Mouse (Mus musculus): Measurements from ENCODE around the gene Cpt1a.

Cpt1a gene

DNA sequence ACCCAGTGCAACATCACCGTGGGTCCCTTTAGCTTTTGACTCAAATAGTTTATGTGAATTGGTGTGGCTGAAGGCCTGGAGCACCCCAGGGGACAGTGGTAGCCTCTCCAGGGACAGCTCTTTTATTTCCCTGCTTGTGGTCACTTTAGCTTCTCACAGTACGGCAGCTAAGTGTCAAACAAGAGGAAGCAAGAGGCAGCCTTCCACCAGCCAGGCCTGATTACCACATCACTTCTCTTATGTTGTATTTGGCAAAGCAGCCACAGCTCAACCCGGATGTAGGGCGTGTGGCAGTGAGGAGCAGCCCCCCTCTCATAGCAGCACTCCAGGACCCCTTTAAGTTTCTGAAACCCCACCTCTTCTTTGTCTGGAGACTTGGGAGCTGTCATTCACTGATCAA is 100.8 kb downstream of the Cpt1a start:
- no peak for DNase-seq (ENCODE audit: low read depth in 2 of 2, low spot score in 2 of 2)

DNA sequence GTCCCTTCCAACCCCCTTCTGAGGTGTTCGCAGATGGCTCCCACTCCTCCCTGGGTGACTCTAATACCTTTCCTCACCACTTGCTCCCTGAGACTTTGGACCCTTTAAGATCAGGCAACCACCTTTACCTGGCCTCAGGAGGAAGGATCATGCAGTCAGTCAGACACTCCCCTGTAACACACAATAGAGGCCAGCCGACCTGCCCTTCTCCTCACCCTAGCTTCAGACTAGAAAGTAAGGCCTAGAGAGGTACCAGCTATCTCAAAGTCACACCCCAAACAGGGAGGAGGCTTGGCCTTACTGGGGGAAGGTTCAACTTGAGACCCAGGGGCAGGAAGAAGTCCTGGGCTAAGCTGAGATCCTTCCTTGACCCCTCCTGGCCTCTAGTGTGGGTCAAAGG is 102.1 kb downstream of the Cpt1a start:
- no peak for DNase-seq (ENCODE audit: low read depth in 2 of 2, low spot score in 2 of 2)

DNA sequence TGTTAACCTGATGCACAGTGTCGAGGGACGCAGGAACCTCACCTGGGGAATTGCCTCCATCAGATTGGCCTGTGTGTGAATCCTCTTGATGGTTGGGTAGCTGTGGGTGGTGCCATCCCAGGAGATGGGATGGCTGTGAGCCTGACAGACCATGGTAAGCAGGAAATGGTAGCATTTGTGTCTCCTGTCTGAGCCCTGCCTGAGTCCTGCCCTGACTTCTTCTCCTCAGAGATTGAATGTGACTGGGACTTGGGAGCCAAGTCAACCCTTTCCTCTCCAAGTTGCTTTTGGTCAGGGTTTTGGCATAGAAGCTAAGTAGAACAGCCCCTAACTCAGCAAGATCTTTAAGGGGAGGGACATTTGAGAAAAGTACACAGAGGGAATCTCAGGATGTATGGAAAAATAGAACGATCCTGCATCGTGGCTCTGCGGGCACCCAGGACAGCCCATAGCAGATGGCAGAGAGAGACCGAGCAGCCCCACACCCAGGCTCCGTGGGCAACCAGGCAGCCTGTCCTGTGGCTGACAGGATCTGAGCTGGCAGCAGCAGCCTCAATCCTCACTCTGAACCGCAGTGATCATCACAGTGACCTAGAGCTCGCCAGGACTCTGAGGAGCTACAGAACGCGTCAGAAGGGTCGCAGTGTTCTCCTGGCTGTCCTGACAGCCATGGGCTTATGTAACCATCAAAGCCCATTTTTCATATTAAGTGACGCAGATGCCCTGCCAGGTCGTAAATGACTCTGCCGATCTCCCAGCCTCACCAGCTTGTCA is 106.1 kb downstream of the Cpt1a start:
- no peak for DNase-seq (ENCODE audit: low read depth in 2 of 2, low spot score in 2 of 2)

DNA sequence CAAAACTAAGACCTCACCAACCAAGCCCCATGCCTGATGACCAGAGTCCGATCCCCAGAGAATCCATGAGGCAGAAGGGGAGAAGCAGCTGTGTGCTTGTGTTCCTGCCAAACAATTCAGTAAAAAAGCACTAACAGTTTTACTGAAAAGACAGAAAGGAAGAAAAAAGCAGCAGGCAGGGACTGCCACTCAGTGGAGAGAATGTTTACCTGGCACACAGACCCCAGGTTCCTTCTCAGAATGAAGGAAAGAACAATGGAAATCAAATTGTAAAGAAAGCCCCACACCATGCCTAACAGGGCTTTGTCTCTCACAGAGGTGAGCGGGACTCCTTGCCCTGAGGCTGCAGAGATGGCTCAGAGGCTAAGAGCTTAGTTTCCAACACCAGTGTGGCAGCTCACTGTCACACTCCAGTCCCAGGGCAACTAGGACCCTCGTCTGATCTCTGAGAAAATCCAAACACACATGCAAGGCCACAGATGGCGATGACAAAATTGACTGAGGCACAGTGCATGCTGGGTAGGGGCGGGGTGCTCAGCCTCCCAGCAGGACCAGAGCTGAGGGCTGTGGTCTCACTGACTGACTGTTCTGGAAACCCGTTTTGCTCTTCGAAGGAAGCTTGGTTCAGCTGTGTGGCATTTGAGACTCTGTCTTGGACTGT is 107.2 kb downstream of the Cpt1a start:
- DNase-seq (ENCODE audit: low read depth in 2 of 2, low spot score in 2 of 2), result no peak

DNA sequence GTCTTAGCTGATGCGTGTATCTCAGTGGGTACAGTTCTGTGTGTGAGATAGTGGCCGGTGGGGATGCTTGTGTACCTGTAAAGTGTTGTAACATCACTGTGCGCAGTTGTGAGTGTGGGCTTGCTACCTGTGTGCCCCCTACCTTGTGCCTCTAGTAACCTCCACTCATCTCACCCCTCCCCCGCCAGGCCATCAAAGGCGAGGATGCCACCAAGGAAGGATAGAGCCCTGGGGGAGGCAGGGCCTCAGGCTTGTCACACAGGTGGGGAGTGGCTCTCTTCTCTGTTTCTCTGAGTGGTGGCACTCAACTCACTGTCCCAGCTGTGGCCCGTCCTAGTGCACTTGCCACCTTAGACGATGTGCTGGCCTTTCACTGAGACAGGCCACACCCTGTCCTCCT is 108.9 kb downstream of the Cpt1a start:
- DNase-seq (ENCODE audit: low read depth in 2 of 2, low spot score in 2 of 2), result no peak

DNA sequence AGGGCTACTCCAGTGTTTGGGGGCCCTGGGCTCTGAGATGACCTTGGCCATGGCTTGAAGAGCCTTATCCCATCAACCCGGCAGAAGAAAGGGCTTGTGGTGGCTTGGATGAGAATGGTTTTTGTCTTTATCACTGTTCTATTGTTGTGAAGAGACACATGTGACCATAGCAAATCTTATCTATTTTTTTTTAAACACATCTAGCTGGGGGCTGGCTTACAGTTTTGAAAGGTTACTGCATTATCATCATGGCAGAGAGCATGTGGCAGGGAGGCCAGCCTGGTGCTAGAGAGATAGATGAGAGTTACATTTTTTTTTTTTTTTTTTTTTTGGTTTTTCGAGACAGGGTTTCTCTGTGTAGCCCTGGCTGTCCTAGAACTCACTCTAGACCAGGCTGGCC is 109.8 kb downstream of the Cpt1a start:
- no peak for DNase-seq (ENCODE audit: low read depth in 2 of 2, low spot score in 2 of 2)

DNA sequence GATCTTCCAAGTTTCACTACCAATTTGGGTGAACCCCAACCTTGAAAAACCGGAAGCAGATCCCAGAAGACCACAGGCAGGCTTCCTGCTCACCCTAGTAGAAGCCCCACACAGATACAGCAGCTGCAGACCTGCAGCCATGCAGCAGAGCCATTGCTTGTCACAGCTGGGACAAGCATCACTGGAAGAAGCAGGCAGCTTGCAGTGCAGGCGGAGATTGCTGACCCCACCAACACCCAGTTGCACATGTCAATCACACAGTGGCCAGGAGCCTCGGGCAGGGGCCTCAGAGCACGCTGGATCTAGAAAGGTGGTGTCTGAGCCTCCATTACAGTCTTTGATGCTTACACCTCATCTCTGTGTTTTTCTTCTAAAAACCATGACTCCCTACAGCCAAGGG is 112.0 kb downstream of the Cpt1a start:
- DNase-seq (ENCODE audit: low read depth in 2 of 2, low spot score in 2 of 2), result no peak

DNA sequence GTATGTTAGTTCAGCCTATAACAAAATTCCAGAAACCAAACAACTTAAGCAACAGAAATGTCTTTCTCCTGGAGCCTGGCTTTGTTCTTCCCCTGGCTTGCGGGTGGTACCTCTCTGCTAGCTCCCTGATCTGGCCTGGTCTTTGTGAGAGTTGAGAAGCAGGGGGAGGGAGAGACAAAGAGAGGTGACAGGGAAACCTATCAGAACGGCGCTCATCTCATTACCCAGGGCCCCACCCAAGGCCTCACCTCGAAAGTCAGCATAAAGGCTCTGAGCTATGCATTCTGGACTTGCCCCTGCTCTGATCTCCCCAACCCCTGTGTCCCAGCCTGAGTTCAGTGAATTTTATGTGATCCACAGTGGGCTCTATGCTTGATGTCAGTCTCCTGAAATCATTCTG is 112.5 kb downstream of the Cpt1a start:
- DNase-seq (ENCODE audit: low read depth in 2 of 2, low spot score in 2 of 2), result no peak
